Comparison of ENCODE assay signal across 11 mouse cellular contexts in genomic region chr7:143951172-143951571, GRCm38 (mm10). TPM values are rescaled to one million over a fixed set of nuclear protein-coding genes. Genes with fewer than 3 reads are reported as not detected.
DNase-seq lines count a peak whose midpoint lies in the region; ATAC-seq lines count a peak whose summit lies in the region.
"Had no signal": no experiment of that assay in that cellular context is flagged by ENCODE, and none has a peak within 500 bp of the region (broad histone marks: within the 10 kb centered on the region; RNA-seq: fewer than 3 reads in every experiment).

No protein-coding gene starts in this region.

- DNase-seq in heart, postnatal 36 days, result no peak
- peak; percentile 17 for DNase-seq in 3T3-L1 (ENCODE audit: low read depth, low spot score)
- DNase-seq in adrenal gland, postnatal 36 days, result peak; percentile 63 to 64
- peak; percentile 21 for DNase-seq in layer of hippocampus, adult 9-11 months
- DNase-seq in urinary bladder, postnatal 36 days (ENCODE audit: low spot score in 2 of 2), result peak; percentile 34 to 52
- no peak for DNase-seq in natural killer cell, adult 2 months (ENCODE audit: low spot score in 2 of 2)

- ATAC-seq in heart, embryonic 15.5 days (replicated peaks; ENCODE audit: insufficient number of reproducible peaks, insufficient read depth, low FRiP score, low read depth), result 0 out of 2 replicates have a peak, but pooled peaks have one; percentile 14
- no peak for ATAC-seq in inflammation-experienced regulatory T-cells, adult 6 months

- H3K4me1 ChIP-seq in heart, embryonic 15.5 days (replicated peaks), result no peaks in the 10 kb centered on the region
- H3K4me1 ChIP-seq: embryonic facial prominence, embryonic 15.5 days had no signal

- WGBS in heart, embryonic 15.5 days, result 23% methylated on average over 2 of the region's 2 CpGs

- intact Hi-C loops in heart, postnatal 36 days (cut with DNase I), result no loop called here

- H3K36me3 ChIP-seq in heart, embryonic 15.5 days, result no peaks in the 10 kb centered on the region
- H3K36me3 ChIP-seq: embryonic facial prominence, embryonic 15.5 days had no signal

- H3K27me3 ChIP-seq in heart, embryonic 15.5 days, result peaks cover 4% of the 10 kb centered on the region; the same call in 1 of the 2 replicates
- H3K27me3 ChIP-seq: embryonic facial prominence, embryonic 15.5 days had no signal

- no peak overlapping the region for H3K4me2 ChIP-seq in heart, embryonic 15.5 days
- H3K4me2 ChIP-seq: embryonic facial prominence, embryonic 15.5 days had no signal

- no peak overlapping the region for H3K27ac ChIP-seq in heart, embryonic 15.5 days
- H3K27ac ChIP-seq: embryonic facial prominence, embryonic 15.5 days had no signal

- H3K9ac ChIP-seq in heart, embryonic 15.5 days, result no peak overlapping the region
- H3K9ac ChIP-seq: embryonic facial prominence, embryonic 15.5 days had no signal

- no peak overlapping the region for H3K4me3 ChIP-seq in heart, embryonic 15.5 days
- H3K4me3 ChIP-seq: embryonic facial prominence, embryonic 15.5 days had no signal

- H3K9me3 ChIP-seq in heart, embryonic 15.5 days (replicated peaks), result no peaks in the 10 kb centered on the region
- H3K9me3 ChIP-seq: embryonic facial prominence, embryonic 15.5 days had no signal

RNA-seq across cellular contexts. Expression of gene Shank2, which starts 50.6 kb away (rescaled TPM):
- 0.50 and 0.81 TPM in 2 replicates for polyA plus RNA-seq in heart, embryonic 15.5 days (2015; fragmentation: Nextera tagmentation; extraction: Ambion mirVana)
- under 1 TPM; 0.22 to 0.49 TPM for total RNA-seq in heart, postnatal 36 days (2021)
- 1 to 10 TPM; 2.8 to 6.6 TPM for total RNA-seq in adrenal gland, postnatal 36 days (2021)
- polyA plus RNA-seq in inflammation-experienced regulatory T-cells, adult 6 months (2017; shearing (Covaris generic)), result not detected
- total RNA-seq: MEL; neutrophil, adult 5-6 weeks had no signal

Comparison
In these comparisons a context has a peak if more than half of its experiments do, and no peak if none do; other contexts are left out.
1. DNase-seq: peak in 3T3-L1 (single experiment), adrenal gland, postnatal 36 days (2 of 2), layer of hippocampus, adult 9-11 months (single experiment) and urinary bladder, postnatal 36 days (2 of 2); none in heart, postnatal 36 days (0 of 2) and natural killer cell, adult 2 months (0 of 2).